Mouse (Mus musculus) C2C12 (cell line): ENCODE measurements around the gene Zdhhc8. TPM values are rescaled to one million over a fixed set of nuclear protein-coding genes. Genes with fewer than 3 reads are reported as not detected.

ENCODE experiments used
- H3K27me3 ChIP-seq: one replicate; pipeline ENCODE4 v1.6.1; 2011; ENCODE audit not compliant: control insufficient read depth, insufficient read depth, insufficient read length
- H3K36me3 ChIP-seq: one replicate; pipeline ENCODE4 v1.6.1; 2011; ENCODE audit not compliant: control insufficient read depth, insufficient read depth
- H3K4me3 ChIP-seq: one replicate; pipeline ENCODE4 v1.5.1; 2011; ENCODE audit warnings: mild to moderate bottlenecking, control low read depth; ENCODE audit not compliant: poor library complexity, insufficient read depth, severe bottlenecking
- H3K79me2 ChIP-seq: one replicate; pipeline ENCODE4 v1.6.1; 2011; ENCODE audit not compliant: control insufficient read depth, insufficient read depth
- H3K79me3 ChIP-seq: one replicate; pipeline ENCODE4 v1.6.1; 2011; ENCODE audit warnings: low read depth, control low read depth
- H3ac ChIP-seq: one replicate; pipeline ENCODE3; 2011; ENCODE audit warnings: low read depth; ENCODE audit not compliant: control insufficient read depth, insufficient read length
- CEBPB ChIP-seq: IDR thresholded peaks from one replicate; pipeline ENCODE4 v1.6.1; 2011; ENCODE audit warnings: low read depth, mild to moderate bottlenecking, control low read depth, moderate library complexity
- CTCF ChIP-seq: IDR thresholded peaks from one replicate; pipeline ENCODE4 v1.5.1; 2011; ENCODE audit not compliant: control insufficient read depth, insufficient read depth, insufficient read length
- FOSL1 ChIP-seq: IDR thresholded peaks from one replicate; pipeline ENCODE4 v1.8.0; 2011; ENCODE audit warnings: mild to moderate bottlenecking, low read length; ENCODE audit not compliant: poor library complexity, insufficient read depth, severe bottlenecking
- MAX ChIP-seq: IDR thresholded peaks from one replicate; pipeline ENCODE4 v1.6.1; 2011; ENCODE audit warnings: mild to moderate bottlenecking, control low read depth
- MYOD1 ChIP-seq: IDR thresholded peaks from one replicate; pipeline ENCODE4 v1.6.1; 2011; ENCODE audit warnings: low read depth; ENCODE audit not compliant: control insufficient read depth, insufficient read length
- MYOG ChIP-seq: IDR thresholded peaks from one replicate; pipeline ENCODE4 v1.6.1; 2011; ENCODE audit not compliant: control insufficient read depth, insufficient read length; ENCODE audit errors: extremely low read depth
- USF1 ChIP-seq: IDR thresholded peaks from one replicate; pipeline ENCODE4 v1.6.1; 2011; ENCODE audit warnings: low read depth, mild to moderate bottlenecking, control low read depth, moderate library complexity
- polyA plus RNA-seq: library from polyadenylated mRNA; unstranded; fragments of >200 nt; fragmentation: generic; extraction: Trizol; gene quantifications from one replicate; pipeline ENCODE4 v1.2.1, GENCODE M21; 2012; ENCODE audit warnings: missing spikeins

The Zdhhc8 gene
- polyA plus RNA-seq, 1 experiment = 37.4 TPM

DNA sequence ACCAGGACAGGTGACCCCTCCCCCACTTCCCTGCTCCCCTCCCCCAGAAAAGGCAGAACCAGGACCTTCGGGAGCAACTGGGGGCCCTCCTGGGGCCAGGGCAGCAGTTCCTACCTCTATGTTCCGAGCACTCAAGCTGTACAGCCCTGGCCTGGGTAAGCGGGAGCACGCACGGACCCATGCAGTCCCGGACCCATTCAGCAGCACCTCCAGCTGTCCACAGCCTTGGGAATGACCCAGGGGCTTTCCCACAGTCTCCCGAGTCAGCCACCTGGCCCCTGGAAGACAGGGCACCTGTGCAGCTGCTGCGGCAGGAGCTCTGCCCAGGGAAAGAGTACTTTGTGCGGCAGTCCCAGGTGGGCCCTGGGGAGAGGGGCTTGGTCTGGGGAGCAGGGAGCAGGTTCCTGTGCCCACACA lies 16.3 kb downstream of the Zdhhc8 start:
- no peaks in the 10 kb centered on the region for H3K27me3 ChIP-seq
- H3K4me3 ChIP-seq = no peak overlapping the region
- no peak overlapping the region for H3ac ChIP-seq
- no peaks in the 10 kb centered on the region for H3K79me3 ChIP-seq
- no peaks in the 10 kb centered on the region for H3K79me2 ChIP-seq
- no peaks in the 10 kb centered on the region for H3K36me3 ChIP-seq
- TF ChIP-seq MAX (no peak), FOSL1 (no peak), CTCF (no peak)

GRCm38 (mm10) chr16:18217579-18217978 lies 17.4 kb downstream of the Zdhhc8 start, which contains the start of gene Ccdc188:
Ccdc188 (plus strand) TSS chr16:18217879.
- H3ac ChIP-seq = no peak within 1 kb of the TSS
- no peaks in the 10 kb centered on the region for H3K27me3 ChIP-seq
- no peaks in the 10 kb centered on the region for H3K79me3 ChIP-seq
- TF ChIP-seq USF1 (no peak), MAX (no peak), FOSL1 (no peak), MYOD1 (no peak), CEBPB (no peak), MYOG (no peak), CTCF (no peak)
- no peaks in the 10 kb centered on the region for H3K36me3 ChIP-seq
- H3K4me3 ChIP-seq = no peak within 1 kb of the TSS
- no peaks in the 10 kb centered on the region for H3K79me2 ChIP-seq

DNA sequence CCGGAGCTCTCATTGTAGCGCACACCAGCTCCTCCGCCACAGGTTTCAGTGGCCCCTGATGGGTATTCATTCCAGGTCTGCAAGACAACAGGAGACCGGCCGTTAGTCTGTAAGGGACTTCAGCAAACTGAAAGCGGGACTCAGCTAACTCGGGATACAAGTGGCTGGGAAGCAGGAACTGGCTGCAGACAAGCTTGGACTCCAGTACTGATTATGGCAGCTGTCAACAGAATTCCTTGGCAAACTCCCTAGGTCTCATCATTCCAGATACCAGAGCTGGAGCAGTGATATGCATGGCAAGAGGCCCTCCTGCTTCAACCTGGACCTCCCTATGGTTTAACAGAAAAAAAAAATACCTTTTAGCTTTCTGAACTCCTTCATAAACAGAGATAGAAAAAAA lies 20.1 kb downstream of the Zdhhc8 start:
- no peak overlapping the region for H3K4me3 ChIP-seq
- H3K79me2 ChIP-seq = no peaks in the 10 kb centered on the region
- no peak overlapping the region for H3ac ChIP-seq
- H3K27me3 ChIP-seq = peaks cover 6% of the 10 kb centered on the region
- TF ChIP-seq MYOD1 (no peak), CTCF (no peak)
- no peaks in the 10 kb centered on the region for H3K36me3 ChIP-seq
- no peaks in the 10 kb centered on the region for H3K79me3 ChIP-seq

- H3K79me3 ChIP-seq = no peaks in the 10 kb centered on the region
- H3K27me3 ChIP-seq = peaks cover 15% of the 10 kb centered on the region
- no peak overlapping the region for H3K4me3 ChIP-seq
- no peak overlapping the region for H3ac ChIP-seq
- H3K36me3 ChIP-seq = no peaks in the 10 kb centered on the region
- TF ChIP-seq MYOD1 = no peak
- no peak for TF ChIP-seq FOSL1
- TF ChIP-seq MAX = no peak
- no peak for TF ChIP-seq USF1
- TF ChIP-seq CTCF = no peak
- no peak for TF ChIP-seq CEBPB
- no peak for TF ChIP-seq MYOG
- H3K79me2 ChIP-seq = no peaks in the 10 kb centered on the region
Measured at GRCm38 (mm10) chr16:18213689-18214088, 21.2 kb downstream of the Zdhhc8 start.

GRCm38 (mm10) chr16:18211417-18212171 lies 23.3 kb downstream of the Zdhhc8 start:
- no peaks in the 10 kb centered on the region for H3K79me3 ChIP-seq
- TF ChIP-seq MYOG = no peak
- no peak for TF ChIP-seq FOSL1
- no peak for TF ChIP-seq MYOD1
- TF ChIP-seq CTCF = peak; percentile 95

DNA sequence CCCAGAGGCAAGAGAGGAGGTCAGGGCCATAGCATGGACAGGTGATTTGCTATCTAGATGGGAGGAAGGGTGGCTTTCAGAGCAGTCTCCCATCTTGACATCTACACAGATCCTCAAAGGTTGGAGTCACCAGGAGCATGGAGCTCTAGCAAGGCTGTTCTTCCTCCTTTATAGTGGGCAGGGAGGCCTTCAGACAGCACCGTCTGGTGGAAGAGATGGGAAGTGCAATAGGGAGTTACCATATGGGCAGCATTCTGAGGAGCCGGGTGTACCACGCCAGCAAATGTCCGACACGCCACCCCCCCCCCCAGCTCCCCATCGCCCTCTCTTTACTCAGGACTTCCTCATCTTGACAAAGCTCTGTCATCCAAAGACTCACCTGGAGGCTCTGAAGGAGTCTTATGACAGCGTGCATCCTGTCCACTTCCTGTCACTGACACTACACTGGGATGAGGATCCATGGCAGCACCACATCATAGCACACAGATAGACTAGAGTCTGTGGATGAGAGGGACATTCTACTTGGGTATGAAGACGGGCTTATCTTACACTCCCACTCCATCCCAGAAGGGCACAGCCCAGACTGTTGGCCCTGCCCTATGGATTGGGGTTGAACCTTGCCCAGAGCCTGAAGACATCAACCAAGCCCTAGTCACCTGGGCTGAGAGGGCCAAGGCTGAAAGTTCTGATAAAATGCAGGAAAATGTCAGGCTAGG lies 24.1 kb downstream of the Zdhhc8 start:
- H3K79me2 ChIP-seq = no peaks in the 10 kb centered on the region
- H3K4me3 ChIP-seq = no peak overlapping the region
- H3K36me3 ChIP-seq = no peaks in the 10 kb centered on the region
- peaks cover 31% of the 10 kb centered on the region for H3K27me3 ChIP-seq
- no peaks in the 10 kb centered on the region for H3K79me3 ChIP-seq
- TF ChIP-seq FOSL1 (no peak), CTCF (peak; percentile 75)
- H3ac ChIP-seq = no peak overlapping the region

More at GRCm38 (mm10) chr16:18211417-18212171, 23.3 kb downstream of the Zdhhc8 start:
- Histone ChIP-seq H3K36me3 (no peaks in the 10 kb centered on the region), H3K27me3 (peaks cover 29% of the 10 kb centered on the region), H3ac (no peak overlapping the region), H3K79me2 (no peaks in the 10 kb centered on the region), H3K4me3 (no peak overlapping the region)
